Mouse (Mus musculus): ENCODE results near the gene Col2a1. TPM values are rescaled to one million over a fixed set of nuclear protein-coding genes. Genes with fewer than 3 reads are reported as not detected.
A peak's percentile ranks its signal among the peaks of the same experiment; 100 is the strongest.

The Col2a1 gene
- polyA plus RNA-seq (2015; fragmentation: Nextera tagmentation; extraction: Ambion mirVana) = 39.1 and 57.5 TPM in 2 replicates

GRCm38 (mm10) chr15:98003822-98004739 lies at the start of gene Col2a1:
TSS of gene Col2a1 (minus strand) at chr15:98004695.
- peak within 1 kb of the TSS; percentile 68 for H3K9ac ChIP-seq (replicated peaks)
- no peaks in the 10 kb centered on the region for H3K9me3 ChIP-seq
- H3K27me3 ChIP-seq = peaks cover 31% of the 10 kb centered on the region
- peak; percentile 54 for ATAC-seq
- peaks cover 64% of the 10 kb centered on the region for H3K4me1 ChIP-seq (replicated peaks)
- under 1% methylated on average over 59 of the region's 59 CpGs for WGBS
- no peaks in the 10 kb centered on the region for H3K36me3 ChIP-seq
- H3K4me2 ChIP-seq (replicated peaks) = peak within 1 kb of the TSS; percentile 87
- peak within 1 kb of the TSS; percentile 90 for H3K27ac ChIP-seq
- peak within 1 kb of the TSS; percentile 52 for H3K4me3 ChIP-seq (replicated peaks)

GRCm38 (mm10) chr15:98051685-98052084 lies 47.2 kb upstream of the Col2a1 start:
- H3K4me2 ChIP-seq (replicated peaks) = no peak overlapping the region
- H3K27me3 ChIP-seq = no peaks in the 10 kb centered on the region
- ATAC-seq = no peak
- peaks cover 63% of the 10 kb centered on the region for H3K36me3 ChIP-seq
- WGBS = 95% methylated on average over 5 of the region's 5 CpGs
- H3K9ac ChIP-seq (replicated peaks) = no peak overlapping the region
- H3K4me3 ChIP-seq (replicated peaks) = no peak overlapping the region
- no peaks in the 10 kb centered on the region for H3K9me3 ChIP-seq
- H3K27ac ChIP-seq = no peak overlapping the region
- no peaks in the 10 kb centered on the region for H3K4me1 ChIP-seq (replicated peaks)

- Histone ChIP-seq H3K27me3 (no peaks in the 10 kb centered on the region), H3K9me3 (no peaks in the 10 kb centered on the region), H3K9ac (replicated peaks) (no peak overlapping the region), H3K4me1 (replicated peaks) (no peaks in the 10 kb centered on the region), H3K36me3 (peaks cover 78% of the 10 kb centered on the region), H3K4me2 (replicated peaks) (no peak overlapping the region), H3K27ac (no peak overlapping the region), H3K4me3 (replicated peaks) (no peak overlapping the region)
- ATAC-seq = no peak
- WGBS = 94% methylated on average over 13 of the region's 13 CpGs
Observed at GRCm38 (mm10) chr15:98048918-98049700, 44.6 kb upstream of the Col2a1 start.

- Histone ChIP-seq H3K9me3 (no peaks in the 10 kb centered on the region), H3K4me1 (replicated peaks) (no peaks in the 10 kb centered on the region), H3K27me3 (no peaks in the 10 kb centered on the region), H3K4me2 (replicated peaks) (no peak overlapping the region), H3K9ac (replicated peaks) (no peak overlapping the region), H3K4me3 (replicated peaks) (no peak overlapping the region), H3K27ac (no peak overlapping the region), H3K36me3 (peaks cover 87% of the 10 kb centered on the region)
- no peak for ATAC-seq
- WGBS = 93% methylated on average over 5 of the region's 5 CpGs
Observed at GRCm38 (mm10) chr15:98044387-98044786, 39.9 kb upstream of the Col2a1 start.

- no peak for ATAC-seq
- Histone ChIP-seq H3K36me3 (peaks cover 91% of the 10 kb centered on the region), H3K9ac (replicated peaks) (no peak overlapping the region), H3K4me3 (replicated peaks) (no peak overlapping the region), H3K27ac (no peak overlapping the region), H3K4me2 (replicated peaks) (no peak overlapping the region), H3K27me3 (no peaks in the 10 kb centered on the region), H3K4me1 (replicated peaks) (no peaks in the 10 kb centered on the region), H3K9me3 (no peaks in the 10 kb centered on the region)
- 94% methylated on average over 6 of the region's 6 CpGs for WGBS
Observed at GRCm38 (mm10) chr15:98043967-98044366, 39.5 kb upstream of the Col2a1 start.

- no peak overlapping the region for H3K9ac ChIP-seq (replicated peaks)
- ATAC-seq = no peak
- H3K4me3 ChIP-seq (replicated peaks) = no peak overlapping the region
- no peaks in the 10 kb centered on the region for H3K9me3 ChIP-seq
- no peak overlapping the region for H3K4me2 ChIP-seq (replicated peaks)
- H3K4me1 ChIP-seq (replicated peaks) = no peaks in the 10 kb centered on the region
- WGBS = 87% methylated on average over 12 of the region's 12 CpGs
- H3K27ac ChIP-seq = no peak overlapping the region
- no peaks in the 10 kb centered on the region for H3K27me3 ChIP-seq
- H3K36me3 ChIP-seq = peaks cover 89% of the 10 kb centered on the region
Observed at GRCm38 (mm10) chr15:98042508-98042907, 38.0 kb upstream of the Col2a1 start.

GRCm38 (mm10) chr15:98039682-98040081 lies 35.2 kb upstream of the Col2a1 start:
- Histone ChIP-seq H3K36me3 (peaks cover 80% of the 10 kb centered on the region), H3K9me3 (no peaks in the 10 kb centered on the region), H3K4me1 (replicated peaks) (peaks cover 9% of the 10 kb centered on the region), H3K27ac (no peak overlapping the region; the same call in 1 of the 2 replicates), H3K27me3 (no peaks in the 10 kb centered on the region), H3K4me3 (replicated peaks) (no peak overlapping the region), H3K9ac (replicated peaks) (no peak overlapping the region), H3K4me2 (replicated peaks) (no peak overlapping the region)
- 91% methylated on average over 10 of the region's 10 CpGs for WGBS
- no peak for ATAC-seq

- H3K9ac ChIP-seq (replicated peaks) = no peak overlapping the region
- H3K36me3 ChIP-seq = peaks cover 52% of the 10 kb centered on the region
- no peak overlapping the region for H3K4me3 ChIP-seq (replicated peaks)
- H3K9me3 ChIP-seq = no peaks in the 10 kb centered on the region
- peaks cover 9% of the 10 kb centered on the region for H3K4me1 ChIP-seq (replicated peaks)
- no peak for ATAC-seq
- 96% methylated on average over 5 of the region's 5 CpGs for WGBS
- H3K27ac ChIP-seq = no peak overlapping the region
- H3K27me3 ChIP-seq = no peaks in the 10 kb centered on the region
- H3K4me2 ChIP-seq (replicated peaks) = no peak overlapping the region
Observed at GRCm38 (mm10) chr15:98036578-98036977, 32.1 kb upstream of the Col2a1 start.

- H3K27ac ChIP-seq = no peak overlapping the region
- no peak for ATAC-seq
Observed at GRCm38 (mm10) chr15:98035076-98035755, 30.7 kb upstream of the Col2a1 start.

GRCm38 (mm10) chr15:98033233-98033748 lies 28.8 kb upstream of the Col2a1 start:
- H3K27me3 ChIP-seq = no peaks in the 10 kb centered on the region
- peaks cover 22% of the 10 kb centered on the region for H3K36me3 ChIP-seq
- H3K9me3 ChIP-seq = no peaks in the 10 kb centered on the region
- H3K4me1 ChIP-seq (replicated peaks) = peaks cover 14% of the 10 kb centered on the region
- no peak overlapping the region for H3K4me3 ChIP-seq (replicated peaks)
- H3K4me2 ChIP-seq (replicated peaks) = no peak overlapping the region
- 71% methylated on average over 9 of the region's 9 CpGs for WGBS
- ATAC-seq = 0 out of 2 replicates have a peak, but pooled peaks have one; percentile 6
- no peak overlapping the region for H3K9ac ChIP-seq (replicated peaks)
- H3K27ac ChIP-seq = no peak overlapping the region

More at GRCm38 (mm10) chr15:98035076-98035755, 30.7 kb upstream of the Col2a1 start:
- Histone ChIP-seq H3K4me2 (replicated peaks) (no peak overlapping the region), H3K9ac (replicated peaks) (peak overlapping the region; percentile 20; the same call in 1 of the 2 replicates), H3K36me3 (peaks cover 38% of the 10 kb centered on the region), H3K4me1 (replicated peaks) (peaks cover 13% of the 10 kb centered on the region), H3K27me3 (no peaks in the 10 kb centered on the region), H3K9me3 (no peaks in the 10 kb centered on the region), H3K4me3 (replicated peaks) (no peak overlapping the region)
- WGBS = 9% methylated on average over 3 of the region's 3 CpGs

GRCm38 (mm10) chr15:98029798-98030197 lies 25.3 kb upstream of the Col2a1 start:
- 72% methylated on average over 6 of the region's 6 CpGs for WGBS
- H3K27me3 ChIP-seq = no peaks in the 10 kb centered on the region
- no peaks in the 10 kb centered on the region; the same call in 1 of the 2 replicates for H3K36me3 ChIP-seq
- H3K4me1 ChIP-seq (replicated peaks) = peaks cover 30% of the 10 kb centered on the region
- no peak overlapping the region for H3K4me3 ChIP-seq (replicated peaks)
- no peak overlapping the region for H3K9ac ChIP-seq (replicated peaks)
- H3K4me2 ChIP-seq (replicated peaks) = no peak overlapping the region
- no peak for ATAC-seq
- no peaks in the 10 kb centered on the region for H3K9me3 ChIP-seq
- H3K27ac ChIP-seq = no peak overlapping the region
